Mouse (Mus musculus) liver, embryonic 14.5 days (tissue): ENCODE data around the gene Galnt2. TPM values are rescaled to one million over a fixed set of nuclear protein-coding genes. Genes with fewer than 3 reads are reported as not detected.
A peak's percentile ranks its signal among the peaks of the same experiment; 100 is the strongest.

ENCODE experiments used
- ATAC-seq: fragments of 200-750 bp; cut with Nextera tagmentation; 2 replicates; pipeline ENCODE4 v1.8.0; 2017; ENCODE audit warnings: moderate number of reproducible peaks, mild to moderate bottlenecking, moderate library complexity; ENCODE audit not compliant: insufficient read depth
- DNase-seq, 3 experiments: peaks; one replicate each; pipeline ENCODE4 v3.0.0-alpha.2; 2012 to 2013; ENCODE audit warnings: low read depth in 3 of 3, low spot score in 3 of 3
- H3K27ac ChIP-seq: fragments of 300-500 bp; sonication (generic); 2 replicates; pipeline ENCODE4 v1.5.1; 2014; ENCODE audit warnings: moderate library complexity, mild to moderate bottlenecking, control low read depth, inconsistent platforms
- H3K27me3 ChIP-seq: fragments of 300-500 bp; sonication (generic); 2 replicates; pipeline ENCODE4 v1.6.1; 2014; ENCODE audit warnings: mild to moderate bottlenecking, low read length, moderate library complexity; ENCODE audit not compliant: control insufficient read depth, insufficient read depth
- H3K36me3 ChIP-seq: fragments of 300-500 bp; sonication (generic); replicated peaks from 2 replicates; pipeline ENCODE4 v1.6.1; 2014; ENCODE audit warnings: low read depth; ENCODE audit not compliant: control insufficient read depth, insufficient read depth
- H3K4me1 ChIP-seq, 2 experiments: fragments of 200-500 bp in 1 of 2; fragments of 300-500 bp in 1 of 2; sonication (generic) in 1 of 2; replicated peaks; 2 replicates each; pipeline ENCODE4 v1.6.1; 2012 to 2014; ENCODE audit warnings: antibody characterized with exemption in 1 of 2, inconsistent platforms in 1 of 2, low read length in 1 of 2; ENCODE audit not compliant: control insufficient read depth in 2 of 2, insufficient read depth in 2 of 2
- H3K4me2 ChIP-seq: fragments of 300-500 bp; sonication (generic); 2 replicates; pipeline ENCODE4 v1.6.1; 2014; ENCODE audit warnings: low read depth, mild to moderate bottlenecking, control low read depth, moderate library complexity
- H3K4me3 ChIP-seq, 2 experiments: fragments of 200-500 bp in 1 of 2; fragments of 300-500 bp in 1 of 2; sonication (generic) in 1 of 2; 2 replicates each; pipeline ENCODE4 v1.5.1; 2012 to 2014; ENCODE audit warnings: low read depth in 2 of 2, low read length in 2 of 2, mild to moderate bottlenecking in 2 of 2, control low read depth in 1 of 2, inconsistent platforms in 1 of 2, moderate library complexity in 1 of 2; ENCODE audit not compliant: insufficient read depth in 1 of 2
- H3K9ac ChIP-seq: fragments of 300-500 bp; sonication (generic); replicated peaks from 2 replicates; pipeline ENCODE4 v1.6.1; 2014; ENCODE audit warnings: mild to moderate bottlenecking, control low read depth, moderate library complexity
- H3K9me3 ChIP-seq: fragments of 300-500 bp; sonication (generic); 2 replicates; pipeline ENCODE4 v1.6.1; 2016; ENCODE audit warnings: low read length, mixed read lengths; ENCODE audit not compliant: control insufficient read depth
- CTCF ChIP-seq: IDR thresholded peaks from 2 replicates; pipeline ENCODE4 v1.5.1; 2016; ENCODE audit warnings: antibody characterized with exemption, low read depth, control low read depth
- EP300 ChIP-seq: IDR thresholded peaks from 2 replicates; pipeline ENCODE4 v1.6.1; 2016; ENCODE audit warnings: antibody characterized with exemption, low read depth
- WGBS: fragments of 180-500 bp; shearing (Covaris S2); extraction: QIAGEN DNeasy Blood & Tissue Kit; methylation state at CpG from one replicate; pipeline ENCODE4 v1.1.7; 2014; ENCODE audit not compliant: insufficient replicate concordance; 5-methylcytosine and 5-hydroxymethylcytosine counted together
- polyA plus RNA-seq, 2 experiments: library from polyadenylated mRNA; depleted of rRNA in 1 of 2; stranded (reverse) in 1 of 2; unstranded in 1 of 2; fragments of >200 nt; fragmentation: Nextera tagmentation in 1 of 2; extraction: Ambion mirVana in 1 of 2; gene quantifications; 2 replicates each; pipeline versions ENCODE4 v1.2.1 to v1.2.3; 2012 to 2014

The Galnt2 gene
- polyA plus RNA-seq, 2 experiments, result 6.6 to 19.2 TPM

GRCm38 (mm10) chr8:124312228-124312627, 81.0 kb downstream of the Galnt2 start:
- H3K27ac ChIP-seq, result no peak overlapping the region
- WGBS, result 76% methylated on average over 10 of the region's 10 CpGs

GRCm38 (mm10) chr8:124314803-124315202, 83.6 kb downstream of the Galnt2 start:
- Histone ChIP-seq H3K4me3 (no peak overlapping the region), H3K9me3 (no peaks in the 10 kb centered on the region), H3K27ac (no peak overlapping the region), H3K4me2 (no peak overlapping the region), H3K4me1 (peaks cover 8 to 32% of the 10 kb centered on the region in 2 experiments), H3K27me3 (no peaks in the 10 kb centered on the region), H3K36me3 (no peaks in the 10 kb centered on the region), H3K9ac (no peak overlapping the region)
- TF ChIP-seq EP300 (no peak), CTCF (peak; percentile 39)
- 73% methylated on average over 10 of the region's 10 CpGs for WGBS
- DNase-seq, result no peak
- ATAC-seq, result no peak

More at GRCm38 (mm10) chr8:124312228-124312627, 81.0 kb downstream of the Galnt2 start:
- H3K9me3 ChIP-seq, result no peaks in the 10 kb centered on the region
- no peak overlapping the region for H3K9ac ChIP-seq
- DNase-seq (no peak), ATAC-seq (no peak)
- H3K4me2 ChIP-seq, result no peak overlapping the region
- TF ChIP-seq CTCF (no peak), EP300 (no peak)
- H3K4me1 ChIP-seq, result peaks cover 3 to 13% of the 10 kb centered on the region in 2 experiments
- no peaks in the 10 kb centered on the region for H3K36me3 ChIP-seq
- H3K4me3 ChIP-seq, result no peak overlapping the region
- no peaks in the 10 kb centered on the region for H3K27me3 ChIP-seq

- H3K4me2 ChIP-seq, result no peak overlapping the region
- 51% methylated on average over 12 of the region's 12 CpGs for WGBS
- no peaks in the 10 kb centered on the region for H3K27me3 ChIP-seq
- H3K4me1 ChIP-seq, result peaks cover 8 to 36% of the 10 kb centered on the region in 2 experiments
- H3K4me3 ChIP-seq, result no peak overlapping the region
- no peak overlapping the region for H3K27ac ChIP-seq
- H3K9me3 ChIP-seq, result no peaks in the 10 kb centered on the region
- ATAC-seq, result no peak
- no peak overlapping the region for H3K9ac ChIP-seq
- TF ChIP-seq EP300 (no peak), CTCF (no peak)
- no peaks in the 10 kb centered on the region for H3K36me3 ChIP-seq
- DNase-seq, result no peak
These were observed 85.4 kb downstream of the Galnt2 start for GRCm38 (mm10) chr8:124316466-124317136.

GRCm38 (mm10) chr8:124317191-124317682, 86.0 kb downstream of the Galnt2 start:
- ATAC-seq, result no peak
- WGBS, result 10% methylated on average over 8 of the region's 8 CpGs
- H3K4me3 ChIP-seq, result no peak overlapping the region
- no peaks in the 10 kb centered on the region for H3K27me3 ChIP-seq
- DNase-seq, result no peak
- H3K4me2 ChIP-seq, result no peak overlapping the region
- TF ChIP-seq CTCF (no peak), EP300 (no peak)
- H3K4me1 ChIP-seq, result peaks cover 8 to 37% of the 10 kb centered on the region in 2 experiments
- no peaks in the 10 kb centered on the region for H3K9me3 ChIP-seq
- H3K36me3 ChIP-seq, result no peaks in the 10 kb centered on the region
- no peak overlapping the region for H3K27ac ChIP-seq
- H3K9ac ChIP-seq, result no peak overlapping the region

DNA sequence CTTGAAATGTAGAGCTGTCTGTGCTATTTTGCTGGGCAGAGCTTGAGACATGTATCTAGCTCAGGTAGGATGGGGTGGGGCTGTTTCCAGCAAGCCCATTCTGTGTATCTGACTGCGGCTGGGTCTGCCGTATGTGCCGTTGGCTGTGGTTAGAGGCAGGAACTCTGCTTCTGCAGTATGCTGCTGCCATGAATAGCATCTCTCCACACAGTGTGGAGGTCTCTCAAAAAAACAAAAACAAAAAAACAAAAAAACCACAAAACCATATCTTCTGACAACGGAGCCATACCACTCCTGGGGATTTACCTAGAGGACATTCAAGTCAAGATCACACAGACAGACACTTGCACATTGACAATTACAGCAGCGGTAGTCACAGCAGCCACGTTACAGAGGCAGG, 86.6 kb downstream of the Galnt2 start:
- no peak for ATAC-seq
- no peak overlapping the region for H3K27ac ChIP-seq

More for the DNA sequence above, 86.6 kb downstream of the Galnt2 start:
- Histone ChIP-seq H3K9ac (no peak overlapping the region), H3K4me2 (no peak overlapping the region), H3K4me1 (peaks cover 8 to 37% of the 10 kb centered on the region in 2 experiments), H3K27me3 (no peaks in the 10 kb centered on the region), H3K36me3 (no peaks in the 10 kb centered on the region), H3K4me3 (no peak overlapping the region), H3K9me3 (no peaks in the 10 kb centered on the region)
- DNase-seq, result no peak
- TF ChIP-seq EP300, result no peak
- TF ChIP-seq CTCF, result no peak
- 15% methylated on average over 6 of the region's 6 CpGs for WGBS
